Mouse (Mus musculus): ENCODE measurements around the gene Rab3gap1.

DNA sequence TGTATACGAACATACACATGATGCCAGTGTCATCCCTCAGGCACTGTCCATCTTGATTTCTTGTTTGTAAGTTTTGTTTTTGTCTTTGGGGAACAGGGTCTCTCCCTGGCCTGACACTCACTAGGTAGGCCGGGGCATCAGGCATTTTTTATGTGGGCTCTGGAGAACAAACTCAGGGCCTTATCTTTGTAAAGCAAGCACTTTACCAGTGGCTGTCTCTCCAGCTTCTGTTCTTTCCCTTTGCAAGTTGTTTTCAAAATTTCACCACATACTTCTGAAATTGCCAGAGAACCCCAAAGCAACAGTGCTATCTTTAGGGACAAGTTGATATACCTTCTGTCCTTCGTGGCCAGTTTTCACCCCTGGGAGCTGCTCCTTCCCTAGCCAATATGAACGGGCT lies 34.4 kb upstream of the Rab3gap1 start:
- TF ChIP-seq CTCF (IDR thresholded peaks at IDR 0.05; ENCODE audit: control insufficient read depth, insufficient read depth, low read length) (no peak), POLR2A (IDR thresholded peaks at IDR 0.05; ENCODE audit: borderline replicate concordance, control insufficient read depth, low read depth, low read length) (no peak)
